Mouse (Mus musculus) embryonic facial prominence, embryonic 10.5 days (tissue): ENCODE measurements at regions not wholly inside any gene's neighbourhood (a gene's known extent, or its start where the extent isn't known, plus 50 kb on each side); places are given as distances from the start of the nearest gene placed in this dataset.
A peak's percentile ranks its signal among the peaks of the same experiment; 100 is the strongest.

Experiments
- DNase-seq: peaks from one replicate; pipeline ENCODE4 v3.0.0-alpha.2; 2017; ENCODE audit warnings: low spot score
- H3K27ac ChIP-seq: fragments of 300-500 bp; sonication (generic); replicated peaks from 2 replicates; pipeline ENCODE4 v1.5.1; 2016; ENCODE audit warnings: mild to moderate bottlenecking
- H3K27me3 ChIP-seq: fragments of 300-500 bp; sonication (generic); replicated peaks from 2 replicates; pipeline ENCODE4 v1.6.1; 2016; ENCODE audit warnings: low read depth, mild to moderate bottlenecking; ENCODE audit not compliant: poor library complexity, severe bottlenecking
- H3K36me3 ChIP-seq: fragments of 300-500 bp; sonication (generic); replicated peaks from 2 replicates; pipeline ENCODE4 v1.6.1; 2016; ENCODE audit warnings: mild to moderate bottlenecking, moderate library complexity
- H3K4me1 ChIP-seq: fragments of 300-500 bp; sonication (generic); 2 replicates; pipeline ENCODE4 v1.6.1; 2016
- H3K4me3 ChIP-seq: fragments of 300-500 bp; sonication (generic); 2 replicates; pipeline ENCODE4 v1.5.1; 2016; ENCODE audit warnings: mild to moderate bottlenecking, moderate library complexity
- H3K9me3 ChIP-seq: fragments of 300-500 bp; sonication (generic); 2 replicates; pipeline ENCODE4 v1.6.1; 2016; ENCODE audit warnings: mild to moderate bottlenecking
- WGBS: fragments of 180-500 bp; shearing (Covaris S2); methylation state at CpG from one replicate; pipeline ENCODE4 v1.1.7; 2016; 5-methylcytosine and 5-hydroxymethylcytosine counted together

DNA sequence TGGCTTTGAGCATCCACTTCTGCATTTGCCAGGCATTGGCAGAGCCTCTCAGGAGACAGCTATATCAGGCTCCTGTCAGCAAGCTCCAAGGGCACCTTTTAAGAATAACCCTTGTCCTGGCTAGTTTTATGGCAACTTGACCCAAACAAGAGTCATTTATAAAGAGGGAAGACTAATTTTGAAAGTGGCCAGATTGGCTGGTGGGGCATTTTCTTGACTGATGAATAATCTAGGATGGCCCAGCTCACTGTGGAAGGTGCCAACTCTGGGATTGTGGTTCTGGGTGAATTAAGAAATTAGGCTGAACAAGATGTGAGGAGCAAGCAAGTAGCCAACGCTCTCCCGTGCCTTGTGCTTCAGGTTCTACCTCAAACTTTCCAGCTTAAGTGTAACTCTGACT, 937.8 kb downstream of the Gsdmc2 start:
- Histone ChIP-seq H3K4me1 (peaks cover 17% of the 10 kb centered on the region), H3K27ac (no peak overlapping the region), H3K36me3 (no peaks in the 10 kb centered on the region), H3K27me3 (0 out of 2 replicates have a peak, but pooled peaks cover 5% of the 10 kb centered on the region), H3K4me3 (no peak overlapping the region), H3K9me3 (no peaks in the 10 kb centered on the region)
- WGBS = 93% methylated on average over 2 of the region's 2 CpGs
- DNase-seq = no peak

DNA sequence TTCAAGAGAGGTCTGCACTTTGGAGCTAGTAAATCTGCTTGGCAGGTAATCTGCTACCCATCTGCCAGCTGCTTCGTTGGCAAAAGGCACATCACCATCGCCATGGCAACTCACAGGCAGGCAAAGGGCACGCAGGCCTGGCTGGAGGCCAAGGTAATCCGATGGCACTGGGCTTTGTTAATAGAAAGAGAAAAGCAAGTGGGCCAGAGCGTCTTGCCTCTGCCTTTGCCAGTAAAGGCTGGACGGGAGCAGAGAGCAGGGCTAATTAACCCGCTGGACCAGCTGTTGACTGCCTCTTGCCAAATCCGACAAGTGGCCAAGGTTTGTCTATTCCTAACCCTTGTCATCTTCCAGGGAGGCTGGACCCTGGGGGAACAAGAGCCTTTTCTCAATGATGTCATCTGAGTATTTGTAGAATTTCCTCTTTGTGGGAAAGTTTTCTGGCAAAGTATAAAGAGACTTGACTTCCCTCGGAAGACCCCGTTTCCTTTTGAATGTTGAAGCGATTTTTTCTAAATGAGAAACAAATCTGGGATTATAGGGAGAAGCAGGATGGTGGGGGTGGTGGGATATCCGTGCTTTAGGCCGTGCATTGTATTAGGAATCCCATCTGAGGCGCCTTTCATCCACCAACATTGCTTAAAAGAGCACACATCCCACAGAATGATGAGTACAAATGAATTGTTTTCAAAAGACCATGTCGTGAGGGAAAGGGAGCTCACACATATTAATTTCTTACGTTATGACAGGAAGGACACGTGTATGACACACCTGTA, 941.7 kb downstream of the Gsdmc2 start:
- no peaks in the 10 kb centered on the region for H3K9me3 ChIP-seq
- peaks cover 15% of the 10 kb centered on the region for H3K4me1 ChIP-seq
- H3K36me3 ChIP-seq = no peaks in the 10 kb centered on the region
- H3K27me3 ChIP-seq = 0 out of 2 replicates have a peak, but pooled peaks cover 5% of the 10 kb centered on the region
- no peak overlapping the region for H3K4me3 ChIP-seq
- no peak overlapping the region for H3K27ac ChIP-seq
- DNase-seq = peak; percentile 57
- 46% methylated on average over 17 of the region's 17 CpGs for WGBS

DNA sequence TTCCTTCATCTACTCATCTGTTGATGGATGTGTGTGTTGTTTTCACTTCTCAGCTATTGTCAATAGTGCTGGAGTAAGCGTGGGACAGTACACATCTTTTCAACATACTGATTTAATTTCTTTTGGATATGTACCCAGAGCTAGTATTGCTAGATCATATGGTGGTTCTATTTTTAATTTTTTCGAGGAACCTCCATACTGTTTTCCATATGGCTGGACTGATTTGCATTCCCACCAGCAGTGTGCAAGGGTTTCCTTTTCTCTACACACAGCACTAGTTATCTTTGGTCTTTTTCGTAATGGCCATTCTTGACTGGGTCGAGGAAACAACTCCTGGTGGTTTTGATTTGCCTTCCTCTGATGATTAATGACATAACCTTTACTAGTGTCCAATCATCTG, 943.0 kb downstream of the Gsdmc2 start:
- no peak overlapping the region for H3K27ac ChIP-seq
- H3K27me3 ChIP-seq = 0 out of 2 replicates have a peak, but pooled peaks cover 5% of the 10 kb centered on the region
- no peak for DNase-seq
- H3K36me3 ChIP-seq = no peaks in the 10 kb centered on the region
- no peak overlapping the region for H3K4me3 ChIP-seq
- 85% methylated on average over 4 of the region's 4 CpGs for WGBS
- no peaks in the 10 kb centered on the region for H3K9me3 ChIP-seq
- peaks cover 14% of the 10 kb centered on the region for H3K4me1 ChIP-seq

DNA sequence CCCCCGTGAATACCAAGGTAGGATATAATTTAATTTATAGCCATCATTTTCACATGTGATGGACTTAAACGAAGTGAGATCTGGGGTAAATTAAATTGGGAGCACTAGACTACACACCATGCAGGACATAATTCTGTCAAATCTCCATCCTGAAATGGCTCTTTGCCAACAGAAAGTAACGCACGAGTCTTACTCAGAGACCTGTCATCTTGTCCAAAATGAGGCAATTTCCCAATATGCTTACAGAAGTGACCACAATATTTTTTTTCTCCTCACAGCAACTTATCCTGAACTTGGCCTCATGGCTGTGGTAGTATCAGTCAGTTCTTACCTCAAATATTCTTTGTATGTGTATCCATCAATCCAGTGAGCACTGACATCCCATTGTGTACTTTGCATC, 955.2 kb downstream of the Gsdmc2 start:
- no peaks in the 10 kb centered on the region for H3K27me3 ChIP-seq
- H3K4me1 ChIP-seq = no peaks in the 10 kb centered on the region
- DNase-seq = no peak
- WGBS = 92% methylated on average over 4 of the region's 4 CpGs
- no peaks in the 10 kb centered on the region for H3K9me3 ChIP-seq
- no peak overlapping the region for H3K4me3 ChIP-seq
- no peak overlapping the region for H3K27ac ChIP-seq
- no peaks in the 10 kb centered on the region for H3K36me3 ChIP-seq

DNA sequence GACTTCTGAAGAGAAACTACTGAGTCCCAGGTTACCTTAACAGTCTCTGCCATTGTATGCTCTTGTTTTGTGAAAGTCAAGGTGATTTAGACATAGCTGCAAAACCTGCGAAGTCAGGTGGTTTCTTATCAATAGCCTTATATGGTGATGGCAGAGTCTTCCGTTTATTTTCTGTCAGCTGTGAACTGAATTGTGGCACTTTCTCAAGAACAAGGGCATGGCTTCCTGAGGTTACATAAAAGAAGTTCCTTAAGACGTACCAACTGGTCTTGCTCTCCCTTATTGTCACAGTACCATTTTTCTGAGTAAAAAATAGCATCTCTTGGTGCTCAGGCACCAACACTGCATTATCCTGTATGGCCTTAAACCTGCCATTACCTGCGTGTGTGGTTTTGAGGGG, 959.6 kb downstream of the Gsdmc2 start:
- H3K27ac ChIP-seq = no peak overlapping the region
- no peaks in the 10 kb centered on the region for H3K27me3 ChIP-seq
- H3K4me1 ChIP-seq = no peaks in the 10 kb centered on the region
- H3K9me3 ChIP-seq = no peaks in the 10 kb centered on the region
- no peaks in the 10 kb centered on the region for H3K36me3 ChIP-seq
- no peak for DNase-seq
- WGBS = 89% methylated on average over 4 of the region's 4 CpGs
- H3K4me3 ChIP-seq = no peak overlapping the region

DNA sequence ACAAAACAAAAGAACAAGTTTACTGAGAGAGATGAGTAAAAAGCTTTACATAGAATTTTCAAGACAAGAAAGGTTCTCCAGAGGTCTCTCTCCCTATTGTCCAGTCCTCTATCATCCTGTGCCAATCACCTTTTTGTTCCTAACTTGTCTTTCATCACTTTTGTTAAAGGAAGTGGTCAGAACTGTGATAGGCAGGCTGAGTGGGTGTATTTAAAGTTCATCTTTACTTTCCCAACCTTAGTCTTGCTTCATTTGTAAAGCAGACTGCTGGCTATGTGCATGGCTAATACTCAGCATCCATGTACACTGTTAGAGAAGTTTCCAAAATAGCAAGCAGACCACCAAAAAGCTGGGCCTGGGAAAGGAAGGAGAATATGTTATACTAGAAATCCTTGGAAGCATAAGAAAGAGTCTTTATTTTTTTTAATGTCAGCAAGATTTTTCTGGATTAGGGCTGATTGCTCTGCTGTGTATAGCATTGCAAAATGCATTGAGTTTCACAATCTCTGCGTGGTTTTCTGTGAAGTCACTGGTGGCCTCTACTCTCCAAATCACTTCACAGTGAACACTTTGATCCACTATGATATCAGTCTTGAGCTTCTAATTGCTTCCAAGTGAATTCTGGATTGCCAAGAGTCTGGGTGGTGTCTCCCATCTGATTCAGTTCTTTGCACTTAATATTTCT, 973.8 kb downstream of the Gsdmc2 start:
- no peak for DNase-seq
- no peaks in the 10 kb centered on the region for H3K36me3 ChIP-seq
- H3K27me3 ChIP-seq = no peaks in the 10 kb centered on the region
- no peak overlapping the region for H3K4me3 ChIP-seq
- no peak overlapping the region for H3K27ac ChIP-seq
- WGBS = 82% methylated on average over 1 of the region's 1 CpGs
- H3K9me3 ChIP-seq = no peaks in the 10 kb centered on the region
- H3K4me1 ChIP-seq = no peaks in the 10 kb centered on the region

DNA sequence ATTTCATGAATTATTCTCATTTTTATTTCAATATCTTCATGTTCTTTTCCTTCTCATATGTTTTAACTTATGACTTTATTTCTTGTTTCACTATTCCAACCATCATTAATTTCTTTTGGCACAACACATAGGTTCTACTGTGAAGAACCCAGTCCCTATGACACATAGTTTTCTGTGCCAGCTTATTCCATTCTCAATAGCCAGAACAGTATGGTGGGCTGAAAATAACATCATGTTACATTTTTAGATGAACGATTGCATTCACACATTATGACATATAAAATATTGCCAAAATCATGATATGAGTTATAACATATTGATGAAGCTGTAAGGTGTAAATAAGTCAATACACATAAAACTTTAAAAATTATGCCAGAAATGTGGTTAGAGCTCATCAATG, 982.4 kb downstream of the Gsdmc2 start:
- WGBS = 95% methylated on average over 1 of the region's 1 CpGs
- Histone ChIP-seq H3K4me3 (no peak overlapping the region), H3K27ac (no peak overlapping the region), H3K4me1 (no peaks in the 10 kb centered on the region), H3K27me3 (no peaks in the 10 kb centered on the region), H3K9me3 (no peaks in the 10 kb centered on the region), H3K36me3 (no peaks in the 10 kb centered on the region)
- no peak for DNase-seq

DNA sequence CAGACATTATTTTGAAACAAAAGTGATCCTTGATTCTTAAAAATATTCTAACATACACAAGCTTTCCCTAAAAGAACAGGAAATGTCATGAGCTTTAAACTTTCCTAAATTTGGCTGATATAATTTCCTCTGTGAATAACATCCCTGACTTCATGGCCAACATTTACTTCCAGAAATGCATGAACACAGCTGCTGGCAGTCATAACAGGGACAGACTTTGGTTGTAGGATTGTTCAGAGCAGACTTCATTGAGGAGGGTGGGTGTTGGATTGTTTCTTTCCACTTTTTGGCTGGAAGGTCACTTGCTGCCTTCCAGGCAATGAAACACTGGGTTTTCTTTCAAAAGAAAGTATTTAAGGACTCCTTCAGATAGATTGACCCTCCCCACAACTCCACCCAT, 983.6 kb downstream of the Gsdmc2 start:
- H3K27ac ChIP-seq = no peak overlapping the region
- no peaks in the 10 kb centered on the region for H3K4me1 ChIP-seq
- H3K9me3 ChIP-seq = no peaks in the 10 kb centered on the region
- H3K36me3 ChIP-seq = no peaks in the 10 kb centered on the region
- no peaks in the 10 kb centered on the region for H3K27me3 ChIP-seq
- no peak for DNase-seq
- H3K4me3 ChIP-seq = no peak overlapping the region

DNA sequence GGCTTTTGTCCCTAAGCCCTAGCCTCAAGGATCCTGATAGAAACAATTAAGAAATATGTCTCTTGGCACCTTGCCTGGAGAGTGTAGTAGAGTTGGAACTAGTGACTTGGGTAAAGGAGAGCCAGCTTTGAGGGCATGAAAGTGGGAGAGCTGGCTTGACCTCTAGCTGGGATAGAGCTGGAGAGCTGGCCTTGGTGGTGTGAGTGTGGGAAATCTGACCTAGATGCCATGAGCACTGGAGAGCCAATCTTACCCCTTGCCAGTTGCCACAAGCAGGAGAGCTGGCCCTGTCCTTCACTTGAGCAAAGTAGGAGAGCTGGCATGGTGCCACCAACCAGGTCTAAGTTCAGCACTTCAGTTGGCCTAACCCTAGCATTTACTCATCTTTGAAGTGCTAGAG, 995.7 kb downstream of the Gsdmc2 start:
- no peaks in the 10 kb centered on the region for H3K9me3 ChIP-seq
- H3K27ac ChIP-seq = no peak overlapping the region
- no peak for DNase-seq
- H3K4me1 ChIP-seq = no peaks in the 10 kb centered on the region
- H3K27me3 ChIP-seq = no peaks in the 10 kb centered on the region
- no peaks in the 10 kb centered on the region for H3K36me3 ChIP-seq
- H3K4me3 ChIP-seq = no peak overlapping the region

DNA sequence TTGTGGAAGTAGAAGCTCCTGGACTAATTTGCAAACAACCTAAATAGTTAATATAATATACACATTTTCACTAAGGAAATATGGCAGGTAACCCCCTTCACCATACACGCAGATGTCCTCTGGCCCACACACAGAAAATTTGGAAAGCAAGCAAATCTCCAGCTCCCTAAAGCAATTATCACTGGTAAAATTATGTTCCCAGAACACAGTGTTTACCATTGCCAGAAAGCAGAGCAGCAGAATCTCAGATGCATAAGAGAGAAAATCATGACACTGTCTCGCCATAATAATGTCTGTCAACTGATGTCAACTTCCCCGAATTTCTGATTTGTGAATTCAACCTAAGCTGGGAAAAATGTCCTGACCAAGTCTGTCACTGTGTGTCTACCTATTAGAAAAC, 999.1 kb downstream of the Gsdmc2 start:
- Histone ChIP-seq H3K27me3 (no peaks in the 10 kb centered on the region), H3K4me3 (no peak overlapping the region), H3K36me3 (no peaks in the 10 kb centered on the region), H3K4me1 (no peaks in the 10 kb centered on the region), H3K9me3 (no peaks in the 10 kb centered on the region), H3K27ac (no peak overlapping the region)
- 84% methylated on average over 3 of the region's 3 CpGs for WGBS
- DNase-seq = no peak

DNA sequence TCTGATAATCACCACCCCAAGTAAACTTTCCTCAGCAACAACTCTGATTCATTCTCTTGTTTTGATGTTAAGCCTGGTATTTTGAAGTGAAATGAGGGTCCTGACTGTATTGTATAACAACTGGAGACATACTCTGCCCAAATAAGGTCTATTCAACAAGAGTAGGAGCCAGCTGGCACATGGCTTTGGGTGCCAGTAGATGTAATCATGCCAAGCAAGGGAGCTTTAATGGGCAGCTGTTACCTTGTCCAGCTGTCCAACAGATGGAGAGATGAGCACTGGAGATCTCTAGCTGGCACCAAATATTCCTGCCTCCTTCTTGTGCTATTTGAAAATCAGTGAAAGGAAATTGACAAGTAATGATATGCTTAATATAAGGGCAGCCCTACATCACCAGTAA, 1019.4 kb downstream of the Gsdmc2 start:
- Histone ChIP-seq H3K9me3 (no peaks in the 10 kb centered on the region), H3K4me3 (no peak overlapping the region), H3K27me3 (no peaks in the 10 kb centered on the region), H3K36me3 (no peaks in the 10 kb centered on the region), H3K4me1 (no peaks in the 10 kb centered on the region), H3K27ac (no peak overlapping the region)
- DNase-seq = no peak

DNA sequence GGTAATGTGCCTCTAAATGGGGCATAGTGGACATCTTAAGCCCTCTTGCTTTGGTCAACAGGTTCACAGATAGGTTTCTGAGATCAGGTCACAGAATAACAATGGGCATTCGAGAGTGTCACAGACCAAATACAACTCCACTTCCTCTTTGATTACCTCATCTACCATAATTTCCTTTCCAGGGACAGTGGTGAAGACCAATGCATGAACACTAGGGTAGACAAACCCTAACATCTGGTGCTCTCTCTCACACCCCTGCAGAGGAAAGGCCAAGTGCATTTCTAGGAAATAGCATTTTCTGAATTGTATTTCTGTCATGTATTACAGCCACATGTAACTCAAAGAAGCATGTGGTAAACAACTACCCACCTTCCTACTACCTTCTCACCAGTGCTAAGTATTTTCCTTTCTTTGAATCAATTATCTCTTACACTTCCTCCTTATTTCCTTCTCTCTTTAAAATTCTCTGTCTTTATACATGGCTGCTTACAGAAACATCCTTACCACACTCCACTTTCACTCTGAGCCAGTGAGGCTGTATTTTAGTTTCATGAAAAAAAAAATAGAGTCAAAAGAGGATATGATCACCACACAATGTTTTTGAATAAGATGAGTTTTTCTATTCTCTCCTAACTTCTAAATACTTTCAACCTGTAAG, 1021.0 kb downstream of the Gsdmc2 start:
- Histone ChIP-seq H3K36me3 (no peaks in the 10 kb centered on the region), H3K4me3 (no peak overlapping the region), H3K27me3 (no peaks in the 10 kb centered on the region), H3K9me3 (no peaks in the 10 kb centered on the region), H3K27ac (no peak overlapping the region), H3K4me1 (no peaks in the 10 kb centered on the region)
- no peak for DNase-seq
- WGBS = 74% methylated on average over 1 of the region's 1 CpGs

DNA sequence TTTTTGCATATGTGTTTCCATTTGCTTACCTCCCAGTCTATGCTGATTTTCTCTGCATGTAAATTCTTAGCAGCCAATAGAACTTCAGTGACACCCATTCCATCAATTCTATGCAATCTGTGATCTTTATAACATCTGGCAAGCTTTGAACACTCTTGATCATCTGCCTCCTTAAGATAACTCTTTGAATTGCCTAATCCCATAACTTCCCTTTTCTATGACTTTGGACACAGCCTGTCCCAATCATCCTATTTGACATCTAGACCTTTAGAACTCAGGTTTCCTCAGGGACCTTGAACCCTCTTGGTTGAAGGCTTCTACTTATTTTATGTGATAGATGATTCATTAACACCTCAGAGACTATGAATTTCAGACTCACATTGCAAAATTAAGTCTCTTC, 1022.7 kb downstream of the Gsdmc2 start:
- no peaks in the 10 kb centered on the region for H3K36me3 ChIP-seq
- no peaks in the 10 kb centered on the region for H3K9me3 ChIP-seq
- H3K4me3 ChIP-seq = no peak overlapping the region
- H3K27me3 ChIP-seq = no peaks in the 10 kb centered on the region
- DNase-seq = no peak
- H3K4me1 ChIP-seq = no peaks in the 10 kb centered on the region
- H3K27ac ChIP-seq = no peak overlapping the region
